Mouse (Mus musculus): Measurements from ENCODE around the gene Cbx8. TPM values are rescaled to one million over a fixed set of nuclear protein-coding genes. Genes with fewer than 3 reads are reported as not detected.

Gene Cbx8
- total RNA-seq, 4 experiments from 2014 or later = 3.6 to 4.9 (median 4.6) TPM

GRCm38 (mm10) chr11:118995448-118995847, 45.3 kb downstream of the Cbx8 start:
- no peak for DNase-seq (ENCODE audit: low spot score)

GRCm38 (mm10) chr11:118992781-118993180, 48.0 kb downstream of the Cbx8 start:
- no peak for DNase-seq (ENCODE audit: low spot score)

- no peak for DNase-seq (ENCODE audit: low spot score)
Observed at GRCm38 (mm10) chr11:118987999-118988398, 52.8 kb downstream of the Cbx8 start, which contains the start of gene Enpp7. Enpp7 (plus strand) TSS chr11:118988188.

Other genes starting within 250 kb of the Cbx8 start
- under 1 TPM in 3 of 4 experiments, not detected in 1; 0.14 to 0.19 (median 0.16) TPM for gene Rbfox3, start 129.4 kb downstream of the Cbx8 start, total RNA-seq (2022)
- gene Enpp7, start 52.8 kb downstream of the Cbx8 start, total RNA-seq (2022) = not detected
- 1 to 10 TPM; 2.0 to 3.9 (median 2.9) TPM for gene Cbx2, start 18.0 kb downstream of the Cbx8 start, total RNA-seq (2022)
- gene Cbx4, start 45.3 kb upstream of the Cbx8 start, total RNA-seq (2022) = 10 to 100 TPM in 1 of 4 experiments, 1 to 10 TPM in 3; 5.2 to 12.8 (median 8.4) TPM
- gene Tbc1d16, start 187.5 kb upstream of the Cbx8 start, total RNA-seq (2022) = 10 to 100 TPM; 60.3 to 72.2 (median 64.4) TPM
- gene Ccdc40, start 187.6 kb upstream of the Cbx8 start, total RNA-seq (2022) = under 1 TPM in 1 of 4 experiments, not detected in 3; 0.20 TPM
- gene Gaa, start 226.9 kb upstream of the Cbx8 start, total RNA-seq (2022) = 100 to 1,000 TPM; 108 to 126 (median 114) TPM

Measured in heart, adult 8-10 months (tissue).